Mouse (Mus musculus): ENCODE measurements around the gene Insl3. TPM values are rescaled to one million over a fixed set of nuclear protein-coding genes. Genes with fewer than 3 reads are reported as not detected.
A peak's percentile ranks its signal among the peaks of the same experiment; 100 is the strongest.

Insl3 gene
- polyA plus RNA-seq, 1 experiment from 2014 or later: not detected

DNA sequence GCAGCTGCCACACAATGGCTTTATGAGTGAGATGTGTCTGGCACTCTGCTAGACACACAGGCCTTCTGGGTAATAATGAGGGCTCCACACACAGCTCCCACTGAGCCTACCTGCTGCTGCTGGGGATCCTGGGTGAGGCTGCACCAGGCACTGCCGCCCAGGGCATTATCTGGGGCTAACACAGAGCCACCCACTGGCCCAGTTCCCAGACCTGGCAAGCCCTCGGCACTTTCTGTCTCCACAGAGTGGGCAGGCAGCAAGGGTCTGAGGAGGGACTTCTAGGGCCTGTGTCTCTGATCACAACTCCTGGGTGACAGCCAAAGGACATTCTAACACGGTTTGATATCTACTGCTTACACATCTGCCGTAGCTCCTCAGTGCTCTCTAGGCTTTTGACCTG lies 30.2 kb downstream of the Insl3 start:
- ATAC-seq (replicated peaks; ENCODE audit: low FRiP score): no peak
- DNase-seq (ENCODE audit: low spot score): no peak
- Histone ChIP-seq H3K36me3 (ENCODE audit: control insufficient read depth, insufficient read depth, low read length) (no peaks in the 10 kb centered on the region), H3K9ac (ENCODE audit: low read length) (no peak overlapping the region), H3K4me2 (ENCODE audit: low read depth, low read length, severe bottlenecking) (no peak overlapping the region), H3K4me1 (replicated peaks; ENCODE audit: control insufficient read depth, insufficient read depth, low read length) (peaks cover 18% of the 10 kb centered on the region), H3K9me3 (ENCODE audit: control insufficient read depth, low read length) (no peaks in the 10 kb centered on the region), H3K27ac (ENCODE audit: low read depth, low read length) (peak overlapping the region; percentile 9; the same call in 1 of the 2 replicates), H3K27me3 (ENCODE audit: control insufficient read depth, insufficient read depth, low read length) (no peaks in the 10 kb centered on the region), H3K4me3 (ENCODE audit: low read depth, low read length) (no peak overlapping the region)
- WGBS: 60% methylated on average over 4 of the region's 4 CpGs

DNA sequence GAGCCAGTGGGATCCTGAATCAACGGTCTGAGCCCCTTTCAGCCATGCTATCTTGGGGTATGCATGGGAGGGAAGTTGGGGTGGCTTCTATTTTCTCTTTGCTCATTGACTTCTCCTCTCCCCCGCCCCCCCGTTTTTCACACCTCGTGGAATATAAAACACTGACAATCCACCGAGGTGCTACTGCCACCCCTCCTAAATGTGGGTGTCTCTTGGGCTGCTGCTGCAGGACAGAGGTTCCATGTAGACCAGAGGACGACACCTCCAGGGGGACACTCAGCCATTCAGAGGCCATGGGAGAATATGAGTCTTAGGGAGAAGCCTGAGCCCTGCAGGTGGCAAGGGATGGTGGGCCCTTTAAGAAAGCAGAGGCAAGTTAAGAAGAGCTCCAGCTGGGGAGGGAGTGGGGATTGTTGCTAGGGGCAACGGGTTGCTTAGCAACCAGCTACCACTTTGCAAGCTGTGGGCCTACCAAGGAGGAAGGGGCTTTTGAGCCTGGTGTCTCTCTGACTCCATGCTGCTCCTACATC lies 31.0 kb downstream of the Insl3 start:
- 29% methylated on average over 7 of the region's 7 CpGs for WGBS
- H3K4me1 ChIP-seq (replicated peaks; ENCODE audit: control insufficient read depth, insufficient read depth, low read length): peaks cover 20% of the 10 kb centered on the region
- ATAC-seq (replicated peaks; ENCODE audit: low FRiP score) (peak; percentile 82), DNase-seq (ENCODE audit: low spot score) (peak; percentile 90)
- H3K9me3 ChIP-seq (ENCODE audit: control insufficient read depth, low read length): no peaks in the 10 kb centered on the region
- no peaks in the 10 kb centered on the region for H3K27me3 ChIP-seq (ENCODE audit: control insufficient read depth, insufficient read depth, low read length)
- no peak overlapping the region for H3K4me3 ChIP-seq (ENCODE audit: low read depth, low read length)
- H3K9ac ChIP-seq (ENCODE audit: low read length): no peak overlapping the region; the same call in 1 of the 2 replicates
- H3K36me3 ChIP-seq (ENCODE audit: control insufficient read depth, insufficient read depth, low read length): no peaks in the 10 kb centered on the region
- H3K27ac ChIP-seq (ENCODE audit: low read depth, low read length): no peak overlapping the region
- peak overlapping the region; percentile 18; the same call in 1 of the 2 replicates for H3K4me2 ChIP-seq (ENCODE audit: low read depth, low read length, severe bottlenecking)

DNA sequence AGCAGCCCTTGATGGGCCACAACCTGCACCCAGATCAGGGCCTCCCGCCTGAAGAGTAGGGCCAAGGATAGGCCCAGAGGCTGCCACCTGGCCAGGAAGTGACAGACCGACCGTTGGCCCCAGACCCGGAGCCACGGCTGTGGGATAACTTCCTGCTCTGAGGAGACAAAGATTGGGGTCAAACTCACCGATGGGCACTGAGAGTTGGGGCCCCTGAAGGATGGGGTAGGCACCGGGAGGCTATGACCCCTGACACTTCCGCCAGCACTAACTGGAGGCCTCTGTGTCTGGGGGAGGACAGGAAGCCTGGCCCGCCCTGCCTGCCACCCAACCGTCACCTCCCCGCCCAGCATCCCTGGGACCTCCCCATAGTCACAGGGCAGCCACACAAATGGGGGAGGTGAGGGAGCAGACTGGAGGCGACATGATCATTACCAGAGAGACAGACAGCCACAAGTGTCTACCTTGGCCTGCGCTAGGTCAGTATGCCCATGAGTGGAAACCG lies 34.1 kb downstream of the Insl3 start:
- Histone ChIP-seq H3K4me2 (ENCODE audit: low read depth, low read length, severe bottlenecking) (no peak overlapping the region), H3K4me1 (replicated peaks; ENCODE audit: control insufficient read depth, insufficient read depth, low read length) (peaks cover 20% of the 10 kb centered on the region), H3K4me3 (ENCODE audit: low read depth, low read length) (no peak overlapping the region), H3K36me3 (ENCODE audit: control insufficient read depth, insufficient read depth, low read length) (no peaks in the 10 kb centered on the region), H3K27ac (ENCODE audit: low read depth, low read length) (no peak overlapping the region), H3K27me3 (ENCODE audit: control insufficient read depth, insufficient read depth, low read length) (no peaks in the 10 kb centered on the region; the same call in 1 of the 2 replicates), H3K9me3 (ENCODE audit: control insufficient read depth, low read length) (no peaks in the 10 kb centered on the region), H3K9ac (ENCODE audit: low read length) (no peak overlapping the region)
- no peak for DNase-seq (ENCODE audit: low spot score)
- 68% methylated on average over 14 of the region's 14 CpGs for WGBS
- ATAC-seq (replicated peaks; ENCODE audit: low FRiP score): no peak

DNA sequence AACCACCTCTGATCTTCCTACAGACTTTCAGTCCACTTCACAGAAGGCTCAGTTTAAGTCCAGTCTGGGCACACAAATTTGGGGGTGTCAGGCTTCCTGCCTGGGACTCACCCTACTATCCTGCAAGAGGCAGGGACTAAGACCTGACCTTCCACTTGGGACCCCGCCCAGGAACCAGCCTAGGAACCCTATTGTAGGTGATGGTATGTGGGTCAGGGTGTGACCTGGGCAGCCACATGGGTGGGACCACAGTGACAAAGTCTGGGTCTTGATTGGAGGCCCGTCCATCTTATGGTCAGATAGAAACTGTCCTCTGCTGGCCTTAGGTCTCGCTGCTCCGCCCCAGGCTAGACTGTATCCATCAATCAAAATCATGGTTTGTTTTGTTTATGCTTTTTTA lies 35.4 kb downstream of the Insl3 start:
- ATAC-seq (replicated peaks; ENCODE audit: low FRiP score) (no peak), DNase-seq (ENCODE audit: low spot score) (no peak)
- Histone ChIP-seq H3K27me3 (ENCODE audit: control insufficient read depth, insufficient read depth, low read length) (no peaks in the 10 kb centered on the region; the same call in 1 of the 2 replicates), H3K9ac (ENCODE audit: low read length) (no peak overlapping the region), H3K36me3 (ENCODE audit: control insufficient read depth, insufficient read depth, low read length) (no peaks in the 10 kb centered on the region), H3K27ac (ENCODE audit: low read depth, low read length) (no peak overlapping the region), H3K4me1 (replicated peaks; ENCODE audit: control insufficient read depth, insufficient read depth, low read length) (peaks cover 18% of the 10 kb centered on the region), H3K4me3 (ENCODE audit: low read depth, low read length) (no peak overlapping the region), H3K4me2 (ENCODE audit: low read depth, low read length, severe bottlenecking) (0 out of 2 replicates have a peak overlapping the region, but pooled peaks have one; percentile 88), H3K9me3 (ENCODE audit: control insufficient read depth, low read length) (no peaks in the 10 kb centered on the region)
- WGBS: 83% methylated on average over 4 of the region's 4 CpGs

DNA sequence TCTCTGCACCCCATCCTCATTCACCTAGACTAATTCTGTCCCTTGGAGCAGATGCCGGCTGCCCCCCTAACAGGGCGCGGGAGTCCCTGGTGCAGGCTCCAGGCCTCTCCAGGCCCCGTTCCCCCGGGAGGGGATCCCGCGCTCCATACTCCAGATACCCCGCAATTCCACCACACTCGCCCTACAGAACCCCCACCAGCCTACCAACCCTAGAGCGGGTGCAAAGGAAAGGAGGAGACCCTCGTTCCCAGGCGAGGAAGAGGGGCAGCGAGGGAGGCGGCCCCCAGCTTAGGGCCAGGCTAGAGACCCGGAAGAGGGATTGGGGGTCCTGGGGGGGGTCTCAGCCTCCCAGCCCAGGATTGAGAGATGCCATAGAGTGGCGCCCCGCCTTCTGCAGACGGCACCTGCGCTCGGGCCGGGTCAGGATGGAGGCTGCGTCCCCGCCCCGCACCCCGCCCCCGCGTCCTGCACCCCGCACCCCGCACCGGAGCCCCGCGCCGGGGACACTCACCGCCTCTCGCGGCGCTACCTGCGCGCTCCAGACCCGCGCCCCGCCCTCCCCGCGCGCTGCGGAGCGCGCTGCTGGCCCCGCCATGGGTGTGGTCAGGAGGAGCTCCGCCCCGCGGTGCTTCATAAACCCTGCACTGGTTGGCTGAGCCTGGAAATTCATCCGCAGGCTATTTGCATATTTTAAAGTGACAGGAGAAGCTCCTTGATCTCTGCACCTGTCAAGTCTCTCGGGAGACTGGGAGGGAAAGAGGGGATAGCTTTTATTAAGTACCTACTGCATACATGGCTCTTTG lies 36.3 kb downstream of the Insl3 start, which contains the start of gene Fcho1:
Fcho1 (minus strand) TSS at position 595 of the 803 bp plus-strand sequence.
- peak within 1 kb of the TSS; percentile 72 for H3K4me3 ChIP-seq (ENCODE audit: low read depth, low read length)
- ATAC-seq (replicated peaks; ENCODE audit: low FRiP score) (peak; percentile 85), DNase-seq (ENCODE audit: low spot score) (peak; percentile 91)
- H3K36me3 ChIP-seq (ENCODE audit: control insufficient read depth, insufficient read depth, low read length): no peaks in the 10 kb centered on the region
- peak within 1 kb of the TSS; percentile 75 for H3K9ac ChIP-seq (ENCODE audit: low read length)
- no peaks in the 10 kb centered on the region for H3K9me3 ChIP-seq (ENCODE audit: control insufficient read depth, low read length)
- H3K27me3 ChIP-seq (ENCODE audit: control insufficient read depth, insufficient read depth, low read length): no peaks in the 10 kb centered on the region; the same call in 1 of the 2 replicates
- peak within 1 kb of the TSS; percentile 88 for H3K4me2 ChIP-seq (ENCODE audit: low read depth, low read length, severe bottlenecking)
- peaks cover 9% of the 10 kb centered on the region for H3K4me1 ChIP-seq (replicated peaks; ENCODE audit: control insufficient read depth, insufficient read depth, low read length)
- under 1% methylated on average over 52 of the region's 54 CpGs for WGBS
- H3K27ac ChIP-seq (ENCODE audit: low read depth, low read length): no peak within 1 kb of the TSS

DNA sequence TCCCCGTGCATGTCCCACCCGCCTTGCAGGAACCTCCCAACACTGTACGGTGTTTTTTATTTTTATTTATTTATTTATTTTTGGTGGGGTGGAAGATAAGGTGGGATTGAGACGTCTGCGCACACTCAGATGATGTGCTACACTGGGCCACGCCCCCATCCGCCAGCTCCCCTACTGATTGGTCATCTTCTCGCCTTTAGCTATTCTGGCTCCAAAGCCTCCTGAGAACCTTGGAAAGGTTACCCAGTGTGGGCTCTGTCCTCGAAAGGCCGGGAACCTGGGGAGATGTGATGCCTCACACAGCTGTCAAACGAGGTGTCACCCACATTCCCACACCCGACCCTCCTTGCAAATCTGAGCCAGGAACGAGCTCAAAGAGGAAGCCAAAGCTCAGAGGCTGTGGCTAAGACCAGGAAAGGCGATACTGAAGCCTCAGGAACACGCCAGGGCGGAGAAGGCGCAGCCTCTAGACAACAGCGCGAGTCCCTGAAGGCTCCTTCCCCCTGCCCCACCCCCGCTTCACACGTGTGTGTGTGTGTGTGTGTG lies 39.3 kb downstream of the Insl3 start:
- no peak for DNase-seq (ENCODE audit: low spot score)
- WGBS: 8% methylated on average over 17 of the region's 21 CpGs
- Histone ChIP-seq H3K4me2 (ENCODE audit: low read depth, low read length, severe bottlenecking) (peak overlapping the region; percentile 60), H3K27ac (ENCODE audit: low read depth, low read length) (no peak overlapping the region), H3K36me3 (ENCODE audit: control insufficient read depth, insufficient read depth, low read length) (no peaks in the 10 kb centered on the region), H3K9ac (ENCODE audit: low read length) (peak overlapping the region; percentile 41; the same call in 1 of the 2 replicates), H3K4me1 (replicated peaks; ENCODE audit: control insufficient read depth, insufficient read depth, low read length) (0 out of 2 replicates have a peak, but pooled peaks cover 4% of the 10 kb centered on the region), H3K4me3 (ENCODE audit: low read depth, low read length) (peak overlapping the region; percentile 24; the same call in 1 of the 2 replicates), H3K9me3 (ENCODE audit: control insufficient read depth, low read length) (no peaks in the 10 kb centered on the region), H3K27me3 (ENCODE audit: control insufficient read depth, insufficient read depth, low read length) (no peaks in the 10 kb centered on the region; the same call in 1 of the 2 replicates)
- peak; percentile 26; the same call in 1 of the 2 replicates for ATAC-seq (replicated peaks; ENCODE audit: low FRiP score)

DNA sequence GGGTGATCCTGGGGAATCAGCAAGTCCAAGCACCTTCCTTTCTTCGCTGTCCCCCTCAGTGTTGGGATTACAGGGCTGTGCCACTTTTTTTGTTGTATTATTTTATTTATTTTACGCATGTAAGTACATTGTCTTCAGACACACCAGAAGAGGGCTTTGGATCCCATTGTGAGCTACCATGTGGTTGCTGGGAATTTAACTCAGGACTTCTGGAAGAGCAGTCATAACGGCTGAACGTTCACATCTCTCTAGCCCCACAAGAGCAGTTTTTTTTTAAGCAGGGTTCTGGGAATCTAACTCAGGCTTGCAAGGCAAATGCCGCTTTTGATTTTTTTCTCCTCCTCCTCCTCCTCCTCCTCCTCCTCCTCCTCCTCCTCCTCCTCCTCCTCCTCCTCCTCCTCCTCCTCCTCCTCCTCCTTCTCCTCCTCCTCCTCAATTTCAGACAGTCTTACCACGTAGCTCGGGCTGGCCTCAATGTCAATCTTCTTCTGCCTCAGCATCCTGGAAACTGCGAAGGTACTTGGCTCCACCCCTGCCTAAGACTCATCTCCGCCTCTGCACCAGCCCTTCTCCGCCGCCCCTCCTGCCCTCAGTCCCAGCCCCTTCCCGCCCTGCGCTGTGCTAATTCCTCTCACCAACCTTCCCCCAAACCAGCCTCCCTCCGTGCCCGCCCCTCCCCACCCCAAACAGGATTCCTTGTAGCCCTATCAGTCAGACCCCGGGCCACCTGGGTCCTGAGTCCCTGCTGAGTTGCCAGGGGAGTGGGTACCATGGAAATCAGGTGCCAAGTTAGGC lies 40.0 kb downstream of the Insl3 start:
- 3% methylated on average over 14 of the region's 16 CpGs for WGBS
- peak; percentile 70 for DNase-seq (ENCODE audit: low spot score)

More for the DNA sequence above, 40.0 kb downstream of the Insl3 start:
- Histone ChIP-seq H3K36me3 (ENCODE audit: control insufficient read depth, insufficient read depth, low read length) (no peaks in the 10 kb centered on the region), H3K9me3 (ENCODE audit: control insufficient read depth, low read length) (no peaks in the 10 kb centered on the region), H3K27me3 (ENCODE audit: control insufficient read depth, insufficient read depth, low read length) (no peaks in the 10 kb centered on the region; the same call in 1 of the 2 replicates), H3K9ac (ENCODE audit: low read length) (peak overlapping the region; percentile 41; the same call in 1 of the 2 replicates), H3K4me1 (replicated peaks; ENCODE audit: control insufficient read depth, insufficient read depth, low read length) (0 out of 2 replicates have a peak, but pooled peaks cover 4% of the 10 kb centered on the region), H3K27ac (ENCODE audit: low read depth, low read length) (no peak overlapping the region), H3K4me3 (ENCODE audit: low read depth, low read length) (peak overlapping the region; percentile 24; the same call in 1 of the 2 replicates), H3K4me2 (ENCODE audit: low read depth, low read length, severe bottlenecking) (peak overlapping the region; percentile 60)
- ATAC-seq (replicated peaks; ENCODE audit: low FRiP score): peak; percentile 18; the same call in 1 of the 2 replicates

Data from forebrain, embryonic 11.5 days (tissue).